Mouse (Mus musculus) small intestine, adult 2 months (tissue): Measurements from ENCODE around the gene Add3.

Source experiments
- CTCF ChIP-seq: fragments of 200-500 bp; IDR thresholded peaks from 2 replicates; pipeline ENCODE4 v1.5.1; 2012; ENCODE audit warnings: low read depth, mild to moderate bottlenecking, control low read depth, inconsistent platforms, low read length, moderate library complexity, mixed read lengths; ENCODE audit not compliant: insufficient replicate concordance, insufficient read length; ENCODE audit errors: extremely low read depth
- POLR2A ChIP-seq: fragments of 200-500 bp; IDR thresholded peaks from 2 replicates; pipeline ENCODE4 v1.6.1; 2012; ENCODE audit warnings: low read depth, mild to moderate bottlenecking, control low read depth, inconsistent platforms, low read length, moderate library complexity

- TF ChIP-seq CTCF = no peak
- TF ChIP-seq POLR2A = no peak
Observed at GRCm38 (mm10) chr19:53260261-53260660, 120.0 kb downstream of the Add3 start.
